Mouse (Mus musculus): ENCODE results near the gene Tmbim6.
A peak's percentile ranks its signal among the peaks of the same experiment; 100 is the strongest.

The Tmbim6 gene

DNA sequence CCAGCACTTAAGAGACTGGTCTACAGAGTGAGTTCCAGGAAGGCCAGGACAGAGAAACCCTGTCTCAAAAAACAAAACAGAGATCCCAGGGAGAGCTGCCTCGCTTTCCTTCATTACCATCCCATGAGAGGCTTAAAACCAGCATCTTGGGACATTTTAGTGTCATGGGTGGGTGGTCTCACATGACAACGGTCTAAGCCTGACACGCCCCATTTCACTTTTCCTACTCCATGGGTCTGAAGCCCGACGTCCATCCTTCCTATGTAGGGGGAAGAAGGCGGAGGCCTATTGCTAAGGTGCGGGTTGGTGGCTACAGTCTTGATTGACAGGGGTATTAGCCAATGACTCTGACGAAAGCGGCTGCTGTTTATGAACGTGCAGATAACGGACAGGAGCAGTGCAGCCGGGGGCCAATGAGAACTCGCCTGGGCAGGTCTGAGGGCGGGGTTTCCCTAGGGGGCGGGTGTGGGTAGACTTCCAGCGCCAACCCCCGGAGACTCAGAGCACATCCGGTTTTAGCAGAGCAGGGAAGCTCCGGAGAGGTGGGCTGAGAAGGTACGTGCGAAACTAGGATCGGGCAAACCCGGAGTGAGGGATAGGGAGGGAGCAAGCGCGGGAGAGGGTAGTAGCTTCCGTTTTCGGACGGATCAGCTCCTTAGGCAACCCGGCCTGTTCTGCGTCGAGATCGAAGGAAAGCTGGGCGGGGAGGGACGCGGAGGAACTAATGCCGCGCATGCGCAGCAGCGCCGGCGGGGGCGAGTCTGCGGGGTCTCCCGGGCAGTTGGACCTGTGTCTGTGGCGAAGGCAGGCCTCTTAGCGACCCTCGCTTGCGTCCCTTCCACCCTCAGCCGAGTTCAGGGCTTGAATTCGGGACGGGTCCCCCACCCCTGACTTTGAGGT is at the start of gene Tmbim6:
TSS of gene Tmbim6 (plus strand) at position 397 of the 900 bp plus-strand sequence.
- DNase-seq (ENCODE audit: low read depth, low spot score) = peak; percentile 100

DNA sequence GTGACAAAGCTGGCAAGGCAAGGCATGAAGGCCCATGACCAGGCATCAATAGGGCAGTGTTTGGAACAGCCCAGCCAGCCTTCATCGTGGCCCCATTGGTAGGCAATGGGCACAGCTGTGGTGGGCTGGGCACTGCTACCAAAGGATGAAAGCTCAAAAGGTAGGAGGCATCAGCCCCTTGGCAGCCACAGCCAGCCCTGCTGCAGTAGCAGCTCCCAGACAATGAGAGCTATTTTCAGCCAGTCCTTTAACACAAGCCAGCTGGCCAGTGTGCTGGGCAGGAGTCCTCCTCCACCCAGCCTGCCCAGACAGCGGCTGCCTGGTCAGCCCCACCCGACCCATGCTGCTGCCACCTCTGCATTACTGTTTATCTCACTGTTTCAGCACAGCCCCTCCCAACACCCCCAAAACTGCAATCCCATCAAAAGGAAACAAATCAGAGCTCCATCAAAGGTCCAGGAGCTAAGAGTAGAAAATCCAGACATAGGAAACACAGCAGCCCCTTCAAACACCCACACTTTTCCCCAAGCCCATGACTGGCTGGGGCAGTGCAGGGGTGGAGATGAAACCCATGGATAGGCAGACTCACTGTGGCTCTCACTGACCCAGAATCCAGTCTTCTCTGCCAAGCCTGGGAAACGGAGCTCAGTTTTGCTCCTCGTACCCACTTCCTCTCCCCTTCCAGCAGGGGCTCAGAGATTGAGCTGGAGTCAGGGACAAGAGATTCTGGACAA is 49.1 kb upstream of the Tmbim6 start:
- no peak for DNase-seq (ENCODE audit: low read depth, low spot score)

DNA sequence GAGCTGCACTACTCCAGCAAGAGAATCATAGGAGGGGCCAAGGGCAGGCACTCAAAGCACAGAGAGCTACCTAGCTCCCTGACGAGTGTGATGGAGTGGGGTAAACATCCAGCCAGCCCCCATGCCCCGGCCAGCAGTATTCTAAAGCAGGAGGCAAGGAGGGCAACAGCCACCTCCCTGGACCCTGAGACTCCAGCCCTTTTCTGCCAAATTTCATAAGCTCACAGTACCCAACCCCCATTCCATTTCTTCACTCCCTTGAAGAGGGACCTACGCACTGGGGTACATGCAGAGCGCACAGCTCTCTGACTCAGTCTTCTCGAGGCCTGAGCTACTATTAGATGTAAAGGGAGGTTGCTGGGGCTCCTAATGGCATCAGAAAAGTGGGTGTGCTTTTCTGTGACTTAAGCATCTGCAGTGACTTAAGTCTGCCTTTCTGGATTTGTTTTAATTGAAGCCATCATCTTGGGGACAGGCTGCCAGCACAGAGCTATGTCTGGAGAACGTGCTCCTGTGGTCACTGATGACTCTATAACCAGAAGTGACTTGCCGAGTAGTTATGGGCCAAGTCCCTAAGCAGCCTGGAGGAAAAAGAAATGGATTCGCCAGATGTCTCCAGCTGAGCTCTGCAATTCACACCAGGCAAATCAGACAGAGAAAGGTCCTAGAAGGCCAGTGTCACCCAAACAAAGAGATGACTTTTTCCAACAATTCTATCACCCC is 48.4 kb upstream of the Tmbim6 start:
- no peak for DNase-seq (ENCODE audit: low read depth, low spot score)

DNA sequence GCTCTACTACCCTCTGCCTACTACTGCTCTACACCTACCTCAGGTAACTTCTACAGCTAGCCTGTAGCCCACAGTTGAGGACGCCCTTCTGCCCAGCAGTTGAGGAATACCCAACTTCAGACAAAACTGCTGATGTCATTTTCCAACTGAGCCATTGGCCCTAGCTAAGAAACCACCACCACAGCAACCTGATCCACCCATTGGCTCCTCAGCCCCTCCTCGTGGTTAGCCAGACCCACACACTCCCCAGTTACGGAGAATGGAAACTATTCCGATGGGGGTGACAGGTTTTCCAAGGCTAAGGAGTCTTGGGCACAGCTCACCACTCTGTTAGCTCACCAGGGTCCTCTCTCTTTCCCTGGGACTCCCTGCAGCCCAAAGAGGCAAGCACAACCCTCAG is 47.7 kb upstream of the Tmbim6 start:
- no peak for DNase-seq (ENCODE audit: low read depth, low spot score)

DNA sequence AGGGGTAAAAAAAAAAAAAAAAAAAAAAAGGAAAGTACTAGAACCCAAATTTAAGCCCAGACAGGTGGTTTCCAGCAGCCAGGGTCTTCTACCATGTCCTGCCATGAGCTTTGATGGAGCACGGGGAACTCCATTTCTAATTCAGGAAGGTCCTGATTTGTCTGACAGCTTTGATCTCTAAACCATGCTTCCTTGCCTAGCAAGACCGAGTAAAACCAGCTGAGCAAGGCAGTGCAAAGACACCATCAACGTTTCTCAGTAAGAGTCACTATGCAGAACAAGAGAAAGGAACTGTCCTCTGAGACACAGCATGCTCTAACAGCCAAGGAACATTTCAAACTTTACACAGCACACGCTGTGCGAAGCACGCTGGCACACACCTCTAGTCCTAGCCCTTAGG is 41.1 kb upstream of the Tmbim6 start:
- DNase-seq (ENCODE audit: low read depth, low spot score) = no peak

DNA sequence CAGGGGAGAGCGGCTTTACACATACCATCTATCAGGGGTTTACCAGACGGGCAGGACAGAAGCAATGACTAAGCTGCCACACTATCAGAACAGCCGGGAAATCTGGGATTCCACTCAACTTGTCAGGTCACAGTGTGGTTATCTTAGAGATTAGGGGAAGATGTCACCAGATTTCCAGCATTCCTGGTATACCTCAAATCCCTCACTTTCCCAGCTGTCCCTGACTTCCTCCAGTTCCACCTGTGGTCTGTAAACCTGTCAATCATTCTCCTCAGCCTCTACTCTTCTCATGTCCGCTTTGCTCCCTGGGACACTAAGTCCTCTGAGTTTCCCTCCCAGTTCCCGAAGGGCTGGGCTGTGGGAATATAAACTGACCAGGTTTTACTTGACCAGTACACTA is 40.4 kb upstream of the Tmbim6 start:
- no peak for DNase-seq (ENCODE audit: low read depth, low spot score)

DNA sequence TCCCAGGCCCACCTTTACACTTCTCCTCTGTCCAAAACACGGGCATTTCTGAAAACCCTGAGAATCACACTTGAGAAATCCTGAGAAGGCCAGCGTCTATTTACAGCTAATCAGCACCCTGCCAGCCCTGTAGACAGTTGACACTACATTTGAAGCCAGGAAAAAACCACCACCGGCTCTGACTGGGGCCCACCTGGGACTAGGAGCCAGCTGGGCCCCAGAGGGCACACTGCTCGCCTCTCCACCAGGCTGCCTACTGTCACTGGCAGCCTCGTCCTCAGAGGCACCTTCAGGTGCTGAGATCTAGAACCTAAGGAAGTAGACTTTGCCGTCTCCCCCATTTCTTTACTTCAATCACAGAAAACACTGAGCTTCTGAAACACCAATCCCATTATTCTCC is 37.0 kb upstream of the Tmbim6 start:
- no peak for DNase-seq (ENCODE audit: low read depth, low spot score)

DNA sequence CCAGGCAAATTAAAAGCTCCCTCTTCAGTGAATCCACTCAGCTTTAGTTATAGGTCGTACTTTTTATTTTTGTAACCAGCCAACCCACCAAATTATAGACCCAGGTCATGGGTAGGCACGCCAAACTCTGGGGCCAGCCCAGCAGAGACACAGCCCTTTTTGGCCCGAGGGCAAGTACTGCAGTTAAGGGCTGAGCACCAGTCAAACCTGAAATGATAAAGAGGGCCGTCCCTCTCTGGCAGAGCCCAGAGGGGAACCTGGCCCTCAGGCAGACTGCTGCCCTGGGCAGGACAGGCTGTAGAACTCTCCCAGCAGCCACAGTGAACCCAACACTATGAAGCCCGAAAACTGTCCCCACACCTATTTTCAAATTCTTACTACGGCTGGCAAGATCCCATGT is 36.2 kb upstream of the Tmbim6 start:
- no peak for DNase-seq (ENCODE audit: low read depth, low spot score)

DNA sequence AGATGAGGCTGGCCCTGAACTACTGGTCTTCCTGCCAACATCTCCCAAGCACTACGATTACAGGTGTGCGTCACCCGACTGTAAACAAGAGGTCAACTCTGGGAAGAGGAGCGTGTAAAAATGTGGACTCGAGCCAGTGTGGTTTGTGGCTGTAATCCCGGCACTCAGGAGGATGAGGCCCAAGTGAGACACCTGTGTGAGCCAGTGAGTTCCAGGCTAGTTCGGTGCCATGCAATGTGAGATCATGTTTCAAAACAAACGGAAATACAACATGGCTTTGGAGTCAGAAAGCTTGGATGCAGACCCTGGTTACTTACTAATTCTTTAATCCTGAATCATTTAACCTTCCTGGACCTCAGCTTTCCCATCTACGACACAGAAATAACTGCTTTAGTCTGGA is 33.7 kb upstream of the Tmbim6 start:
- DNase-seq (ENCODE audit: low read depth, low spot score) = no peak

DNA sequence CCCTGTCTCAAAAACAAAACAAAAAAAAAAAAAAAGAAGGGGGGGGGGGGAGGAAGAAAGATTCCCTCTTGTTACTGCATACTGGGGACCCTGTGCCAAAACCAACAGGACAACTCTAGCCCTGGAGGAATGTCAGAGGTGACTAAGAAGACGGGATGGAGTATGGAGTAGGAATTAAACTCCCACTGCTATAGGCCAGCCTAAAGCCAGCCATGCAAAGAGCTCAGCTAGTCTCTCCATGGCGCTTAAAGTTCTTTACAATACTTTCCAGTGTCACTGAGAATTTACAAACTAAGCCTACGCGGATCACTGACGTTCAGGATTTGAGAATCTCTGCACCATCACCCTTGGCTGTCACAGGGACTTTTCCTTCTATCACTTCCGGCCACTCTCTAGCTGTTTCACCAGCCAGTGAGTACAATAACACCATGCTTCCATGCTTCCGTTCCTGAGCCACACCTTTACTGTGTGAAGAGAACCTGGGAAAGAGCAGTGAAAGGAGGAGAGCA is 28.6 kb upstream of the Tmbim6 start:
- no peak for DNase-seq (ENCODE audit: low read depth, low spot score)

DNA sequence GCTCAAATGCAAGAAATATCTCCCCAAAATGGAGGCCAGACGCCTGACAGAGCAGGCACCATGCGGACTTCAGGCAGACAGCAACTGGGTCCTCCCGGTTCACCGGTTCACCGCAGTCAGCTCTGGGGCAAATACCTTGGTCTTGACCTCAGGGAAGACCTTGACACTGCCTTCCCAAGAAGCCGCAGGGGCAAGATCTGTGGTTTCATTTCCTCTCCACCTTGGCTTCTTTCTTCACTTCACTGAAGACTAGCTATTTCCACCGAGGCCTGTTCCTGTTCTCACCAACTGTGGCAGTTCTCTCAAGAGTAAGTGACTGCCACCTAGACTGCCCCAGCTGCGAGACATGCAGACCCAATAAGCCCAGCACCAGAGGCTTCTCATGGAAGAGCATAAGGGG is 27.8 kb upstream of the Tmbim6 start:
- no peak for DNase-seq (ENCODE audit: low read depth, low spot score)

DNA sequence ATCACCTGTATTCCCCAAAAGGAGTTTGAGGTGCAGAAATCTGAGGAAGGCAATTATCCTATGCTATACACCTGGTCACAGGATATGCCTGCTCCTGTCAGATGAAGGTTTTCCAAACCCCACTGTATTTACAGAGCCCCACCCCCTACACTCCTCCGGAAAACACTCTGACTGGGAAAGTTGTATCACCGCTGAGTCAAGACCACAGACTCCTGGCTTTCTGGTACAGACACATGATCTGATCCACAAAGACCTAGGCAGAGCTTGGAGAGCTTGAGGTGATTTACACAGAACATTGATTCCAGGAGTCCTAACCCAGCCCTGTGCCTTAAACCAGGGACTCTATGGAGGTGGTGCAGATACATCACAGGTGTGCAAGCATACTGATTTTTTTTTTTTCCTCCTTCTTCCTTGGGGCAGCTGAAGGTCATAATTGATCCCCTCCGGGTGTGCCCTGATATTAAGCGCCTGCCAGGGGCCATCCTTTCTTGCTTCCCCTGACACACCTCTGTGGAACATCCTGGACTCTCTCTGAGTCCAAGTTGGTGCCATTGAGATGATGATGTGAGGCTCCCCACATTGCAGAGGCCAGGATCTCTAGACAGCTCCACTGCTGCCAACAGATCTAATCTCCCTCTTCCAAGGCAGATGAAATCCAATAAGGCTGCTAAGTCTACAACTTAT is 24.0 kb upstream of the Tmbim6 start:
- no peak for DNase-seq (ENCODE audit: low read depth, low spot score)

DNA sequence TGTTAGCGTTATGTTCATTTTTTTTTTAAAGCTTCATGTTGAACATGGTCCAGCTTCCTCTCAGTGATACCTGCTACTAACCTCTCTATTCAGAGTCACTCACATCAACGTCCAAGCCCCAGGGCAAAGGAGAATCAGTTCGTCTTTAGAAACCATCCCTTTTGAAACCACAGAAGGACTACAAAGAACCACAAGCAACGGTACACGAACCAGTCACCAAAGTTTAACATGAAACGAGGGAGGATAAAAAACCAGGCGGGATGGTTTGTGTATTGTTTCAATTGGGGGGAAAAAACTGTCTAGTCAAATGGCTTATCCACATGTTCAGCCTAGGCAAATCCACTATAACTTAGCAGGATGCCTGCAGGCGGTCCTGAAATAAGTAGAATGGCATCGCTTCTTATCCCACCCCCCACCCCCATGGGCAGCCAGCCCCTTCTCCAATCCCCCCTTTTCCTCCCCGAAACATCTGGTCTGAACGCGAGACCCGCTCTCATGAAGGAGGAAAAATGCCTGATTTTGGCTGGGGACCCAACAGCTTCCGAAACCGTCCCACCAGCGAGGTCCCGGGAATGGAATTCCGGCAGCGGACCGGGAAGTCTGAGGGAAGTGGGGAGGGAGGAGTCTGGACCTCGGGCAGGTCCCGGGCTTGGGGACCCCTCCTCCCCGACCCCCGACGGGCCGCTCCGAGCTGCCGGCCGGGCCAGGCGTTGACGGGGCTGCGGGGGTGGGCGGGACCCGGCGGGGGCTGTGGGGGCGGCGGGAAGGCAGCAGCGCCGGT is 23.1 kb upstream of the Tmbim6 start:
- DNase-seq (ENCODE audit: low read depth, low spot score) = no peak

DNA sequence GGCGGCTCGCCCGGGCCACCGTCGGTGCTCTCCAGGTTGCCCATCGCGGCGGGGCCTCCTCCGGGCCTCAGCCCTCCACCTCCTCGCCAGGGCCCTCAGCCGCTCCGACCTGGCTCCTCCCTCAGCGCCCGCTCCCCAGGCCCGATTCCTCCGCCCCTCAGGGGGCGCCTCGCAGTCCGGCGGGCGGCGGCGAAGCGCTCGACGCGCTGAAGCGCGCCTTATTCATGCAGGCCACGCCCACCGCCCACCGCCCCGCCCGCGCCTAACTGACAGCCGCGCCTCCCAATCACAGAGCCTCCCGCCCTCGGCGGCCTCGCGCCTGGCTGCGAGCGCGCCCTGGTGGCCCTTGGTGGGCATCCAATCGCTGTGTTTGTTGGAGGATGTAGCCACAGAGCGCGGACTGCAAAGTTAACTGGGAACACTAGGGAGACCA is 22.4 kb upstream of the Tmbim6 start, which contains the start of gene Fmnl3:
TSS of gene Fmnl3 (minus strand) at position 224 of the 433 bp plus-strand sequence.
- DNase-seq (ENCODE audit: low read depth, low spot score) = peak; percentile 79

DNA sequence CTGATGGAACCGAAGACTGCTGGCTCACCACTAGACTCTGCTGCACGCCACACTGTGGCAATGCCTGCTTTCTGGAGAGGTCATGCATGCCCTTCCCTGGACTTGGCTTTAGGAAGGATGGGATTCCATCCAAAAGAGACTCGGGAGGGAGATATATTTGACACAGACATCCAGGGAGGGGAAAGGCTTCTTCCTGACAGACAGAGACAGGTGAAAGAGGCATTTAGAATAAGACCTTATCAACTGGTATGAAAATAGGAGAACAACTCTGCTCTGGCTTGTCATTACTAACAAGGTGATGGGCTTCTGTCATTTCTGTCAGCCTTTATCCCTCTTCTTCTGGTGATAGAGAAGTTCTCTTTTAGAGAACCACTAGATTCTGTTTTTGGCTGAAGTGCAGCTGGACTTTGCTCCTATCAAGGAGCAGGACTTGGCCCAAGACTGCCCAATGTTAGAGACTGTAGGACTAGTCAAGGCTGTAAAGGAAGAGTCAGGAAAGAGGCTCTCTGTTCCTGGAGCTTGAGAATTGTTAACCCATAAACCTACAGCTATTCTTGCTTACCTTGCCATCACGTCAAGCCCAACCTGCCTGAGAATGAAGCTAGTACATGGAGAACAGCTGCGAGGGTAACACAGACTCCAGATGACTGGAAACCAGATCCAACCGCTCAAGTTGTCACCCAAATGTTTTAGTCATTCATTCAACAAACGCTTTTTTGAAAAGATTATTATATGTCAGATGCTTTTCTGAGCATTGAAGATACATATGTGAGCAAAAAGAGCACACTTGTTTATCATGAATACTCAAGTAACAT is 20.9 kb upstream of the Tmbim6 start:
- DNase-seq (ENCODE audit: low read depth, low spot score) = no peak

DNA sequence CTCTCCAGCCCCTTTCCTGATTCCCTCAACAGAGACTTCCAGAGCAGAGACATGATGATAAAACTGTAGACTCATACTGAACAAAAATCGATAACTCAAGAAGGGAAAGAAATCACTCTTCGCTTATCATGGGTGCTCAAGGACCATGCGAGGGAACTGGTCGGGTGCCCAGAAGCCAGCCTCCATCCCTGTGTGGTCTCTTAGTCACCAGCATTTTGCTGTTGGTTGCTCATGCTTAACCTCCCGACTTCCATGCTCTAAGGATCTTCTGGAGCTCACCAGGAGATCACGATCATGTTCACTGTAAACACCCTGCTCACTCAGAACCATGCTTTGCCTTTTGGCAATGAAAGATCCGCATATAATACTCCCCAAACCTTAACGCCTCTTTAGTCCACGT is 19.9 kb upstream of the Tmbim6 start:
- DNase-seq (ENCODE audit: low read depth, low spot score) = no peak

DNA sequence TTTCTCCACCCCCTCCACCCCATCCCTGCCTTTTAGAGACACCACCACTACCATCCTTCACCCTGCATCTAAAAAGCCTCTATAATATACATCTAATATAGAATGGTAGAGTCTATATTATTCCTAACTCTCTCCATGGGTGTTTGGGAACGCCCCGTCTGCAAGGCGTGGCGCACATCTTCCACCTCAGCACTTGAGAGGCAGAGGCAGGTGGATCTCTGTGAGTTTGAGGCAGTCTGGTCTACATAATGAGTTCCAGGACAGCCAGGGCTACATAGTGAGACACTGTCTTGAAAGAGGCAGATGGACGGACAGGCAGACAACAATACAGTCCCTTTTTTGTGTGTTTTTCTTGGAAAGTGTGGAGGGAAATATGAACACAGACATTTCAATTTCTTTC is 17.6 kb upstream of the Tmbim6 start:
- no peak for DNase-seq (ENCODE audit: low read depth, low spot score)

DNA sequence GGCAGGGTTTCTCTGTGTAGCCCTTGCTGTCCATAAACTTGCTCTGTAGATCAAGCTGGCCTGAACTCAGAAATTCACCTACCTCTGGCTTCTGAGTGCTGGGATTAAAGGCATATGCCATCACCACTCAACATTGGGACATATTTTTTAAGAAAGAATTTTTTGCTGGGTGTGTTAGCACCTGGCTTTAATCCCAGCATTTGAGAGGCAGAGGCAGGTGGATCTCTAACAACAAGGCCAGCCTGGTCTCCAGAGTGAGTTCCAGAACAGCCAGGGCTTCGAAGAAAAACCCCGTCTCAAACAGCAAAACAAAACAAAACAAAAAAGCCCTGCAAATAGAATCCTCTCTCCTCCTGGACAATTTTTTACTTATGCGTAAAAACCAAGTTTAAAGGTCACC is 17.1 kb upstream of the Tmbim6 start:
- DNase-seq (ENCODE audit: low read depth, low spot score) = no peak

DNA sequence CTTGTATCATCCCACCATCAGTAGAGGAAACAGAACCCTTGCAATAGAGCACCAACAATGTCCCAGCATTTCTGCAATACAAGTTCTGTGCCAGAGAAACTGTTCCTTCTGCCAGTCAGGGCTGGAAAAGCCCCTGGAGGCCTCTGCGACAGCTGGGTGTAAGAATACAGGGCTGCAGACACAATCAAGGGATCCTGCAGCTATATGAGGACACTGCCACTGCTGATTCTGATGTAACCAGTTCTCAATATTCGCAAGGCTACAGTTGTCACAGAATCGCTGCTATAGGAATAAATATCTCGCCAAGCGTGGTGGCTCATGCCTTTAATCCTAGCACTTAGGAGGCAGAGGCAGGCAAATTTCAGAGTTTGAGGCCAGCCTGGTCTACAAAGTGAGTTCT is 16.4 kb upstream of the Tmbim6 start:
- no peak for DNase-seq (ENCODE audit: low read depth, low spot score)

DNA sequence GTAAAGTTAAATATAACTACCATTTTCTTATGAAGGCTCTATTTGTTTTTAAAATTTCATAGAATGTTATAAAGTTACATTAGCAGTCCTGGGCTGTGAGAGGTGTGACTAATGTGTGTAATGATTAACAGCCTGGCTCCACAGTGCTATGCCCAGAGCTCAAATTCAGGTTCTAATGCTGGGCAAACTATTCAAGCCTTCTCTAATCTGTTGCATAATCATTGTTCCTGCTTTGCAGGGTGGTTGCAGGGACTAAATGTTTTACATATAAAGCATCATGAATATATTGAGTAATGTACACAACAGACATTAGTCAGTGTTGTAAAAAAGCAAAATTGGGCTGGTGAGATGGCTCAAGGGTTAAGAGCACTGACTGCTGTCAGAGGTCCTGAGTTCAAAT is 9.8 kb upstream of the Tmbim6 start:
- no peak for DNase-seq (ENCODE audit: low read depth, low spot score)
